Mouse (Mus musculus) midbrain, embryonic 10.5 days (tissue): ENCODE results near the gene Poc1b. TPM values are rescaled to one million over a fixed set of nuclear protein-coding genes. Genes with fewer than 3 reads are reported as not detected.
A peak's percentile ranks its signal among the peaks of the same experiment; 100 is the strongest.

Experiments used
- DNase-seq: peaks from one replicate; pipeline ENCODE4 v3.0.0-alpha.2; 2017; ENCODE audit warnings: low spot score
- H3K27ac ChIP-seq: fragments of 300-500 bp; sonication (generic); replicated peaks from 2 replicates; pipeline ENCODE4 v1.5.1; 2016; ENCODE audit warnings: mild to moderate bottlenecking
- H3K27me3 ChIP-seq: fragments of 300-500 bp; sonication (generic); 2 replicates; pipeline ENCODE4 v1.6.1; 2016; ENCODE audit warnings: low read depth, mild to moderate bottlenecking; ENCODE audit not compliant: poor library complexity, severe bottlenecking
- H3K36me3 ChIP-seq: fragments of 300-500 bp; sonication (generic); 2 replicates; pipeline ENCODE4 v1.6.1; 2016; ENCODE audit warnings: mild to moderate bottlenecking, moderate library complexity
- H3K4me1 ChIP-seq: fragments of 300-500 bp; sonication (generic); 2 replicates; pipeline ENCODE4 v1.6.1; 2016
- H3K4me3 ChIP-seq: fragments of 300-500 bp; sonication (generic); 2 replicates; pipeline ENCODE4 v1.5.1; 2016; ENCODE audit warnings: mild to moderate bottlenecking, moderate library complexity
- H3K9me3 ChIP-seq: fragments of 300-500 bp; sonication (generic); replicated peaks from 2 replicates; pipeline ENCODE4 v1.6.1; 2016; ENCODE audit warnings: mild to moderate bottlenecking
- WGBS: fragments of 180-500 bp; shearing (Covaris S2); methylation state at CpG from one replicate; pipeline ENCODE4 v1.1.7; 2016; 5-methylcytosine and 5-hydroxymethylcytosine counted together
- polyA plus RNA-seq: library from polyadenylated mRNA; unstranded; fragments of >200 nt; fragmentation: Nextera tagmentation; extraction: Ambion mirVana; gene quantifications from 2 replicates; pipeline ENCODE4 v1.2.1, GENCODE M21; 2016

The Poc1b gene
- polyA plus RNA-seq, 1 experiment from 2014 or later: 32.6 TPM

- 90% methylated on average over 10 of the region's 10 CpGs for WGBS
- H3K36me3 ChIP-seq: no peaks in the 10 kb centered on the region
- no peak overlapping the region for H3K4me3 ChIP-seq
- H3K4me1 ChIP-seq: peaks cover 21% of the 10 kb centered on the region
- DNase-seq: no peak
- H3K9me3 ChIP-seq: no peaks in the 10 kb centered on the region
- H3K27ac ChIP-seq: no peak overlapping the region
- no peaks in the 10 kb centered on the region for H3K27me3 ChIP-seq
These were observed 11.0 kb downstream of the Poc1b start for GRCm38 (mm10) chr10:99117876-99118275.

GRCm38 (mm10) chr10:99118697-99119096 lies 11.9 kb downstream of the Poc1b start:
- Histone ChIP-seq H3K36me3 (no peaks in the 10 kb centered on the region), H3K27me3 (no peaks in the 10 kb centered on the region), H3K9me3 (no peaks in the 10 kb centered on the region), H3K4me1 (peaks cover 16% of the 10 kb centered on the region), H3K4me3 (no peak overlapping the region), H3K27ac (no peak overlapping the region)
- no peak for DNase-seq
- WGBS: 76% methylated on average over 6 of the region's 6 CpGs

- no peaks in the 10 kb centered on the region for H3K27me3 ChIP-seq
- H3K4me1 ChIP-seq: peaks cover 14% of the 10 kb centered on the region
- no peak overlapping the region for H3K27ac ChIP-seq
- no peak for DNase-seq
- H3K9me3 ChIP-seq: no peaks in the 10 kb centered on the region
- WGBS: 92% methylated on average over 4 of the region's 4 CpGs
- H3K36me3 ChIP-seq: no peaks in the 10 kb centered on the region
- H3K4me3 ChIP-seq: no peak overlapping the region
These were observed 12.6 kb downstream of the Poc1b start for GRCm38 (mm10) chr10:99119471-99119870.

- WGBS: 94% methylated on average over 4 of the region's 4 CpGs
- no peak for DNase-seq
- H3K27me3 ChIP-seq: no peaks in the 10 kb centered on the region
- no peak within 1 kb of the TSS for H3K4me3 ChIP-seq
- H3K9me3 ChIP-seq: no peaks in the 10 kb centered on the region
- H3K27ac ChIP-seq: no peak within 1 kb of the TSS
- peaks cover 18% of the 10 kb centered on the region for H3K4me1 ChIP-seq
- H3K36me3 ChIP-seq: peaks cover 46% of the 10 kb centered on the region
These were observed 19.4 kb downstream of the Poc1b start, which contains the start of gene Phxr2 for GRCm38 (mm10) chr10:99126225-99126624. Phxr2 (minus strand) TSS chr10:99126325.

- WGBS: 94% methylated on average over 14 of the region's 14 CpGs
These were observed 20.1 kb downstream of the Poc1b start for GRCm38 (mm10) chr10:99126954-99127353.

GRCm38 (mm10) chr10:99127691-99128261 lies 20.9 kb downstream of the Poc1b start:
- H3K9me3 ChIP-seq: no peaks in the 10 kb centered on the region
- H3K4me3 ChIP-seq: no peak overlapping the region
- WGBS: 77% methylated on average over 11 of the region's 11 CpGs
- peaks cover 62% of the 10 kb centered on the region for H3K36me3 ChIP-seq
- peaks cover 20% of the 10 kb centered on the region for H3K4me1 ChIP-seq
- H3K27me3 ChIP-seq: no peaks in the 10 kb centered on the region
- DNase-seq: no peak
- H3K27ac ChIP-seq: no peak overlapping the region; the same call in 1 of the 2 replicates

More at GRCm38 (mm10) chr10:99126954-99127353, 20.1 kb downstream of the Poc1b start:
- H3K27ac ChIP-seq: no peak overlapping the region
- H3K27me3 ChIP-seq: no peaks in the 10 kb centered on the region
- H3K9me3 ChIP-seq: no peaks in the 10 kb centered on the region
- H3K4me3 ChIP-seq: no peak overlapping the region
- peaks cover 53% of the 10 kb centered on the region for H3K36me3 ChIP-seq
- DNase-seq: no peak
- H3K4me1 ChIP-seq: peaks cover 20% of the 10 kb centered on the region

GRCm38 (mm10) chr10:99130611-99131010 lies 23.8 kb downstream of the Poc1b start:
- H3K27ac ChIP-seq: no peak overlapping the region
- H3K27me3 ChIP-seq: no peaks in the 10 kb centered on the region
- no peak overlapping the region for H3K4me3 ChIP-seq
- no peaks in the 10 kb centered on the region for H3K9me3 ChIP-seq
- DNase-seq: no peak
- peaks cover 76% of the 10 kb centered on the region for H3K36me3 ChIP-seq
- peaks cover 20% of the 10 kb centered on the region for H3K4me1 ChIP-seq
- 52% methylated on average over 6 of the region's 6 CpGs for WGBS

GRCm38 (mm10) chr10:99131298-99131697 lies 24.5 kb downstream of the Poc1b start:
- Histone ChIP-seq H3K9me3 (no peaks in the 10 kb centered on the region), H3K27me3 (no peaks in the 10 kb centered on the region), H3K36me3 (peaks cover 76% of the 10 kb centered on the region), H3K4me3 (no peak overlapping the region), H3K4me1 (peaks cover 23% of the 10 kb centered on the region), H3K27ac (peak overlapping the region; percentile 34)
- 61% methylated on average over 5 of the region's 5 CpGs for WGBS
- DNase-seq: no peak

GRCm38 (mm10) chr10:99132189-99132588 lies 25.4 kb downstream of the Poc1b start:
- H3K4me1 ChIP-seq: peaks cover 23% of the 10 kb centered on the region
- no peak for DNase-seq
- peaks cover 69% of the 10 kb centered on the region for H3K36me3 ChIP-seq
- H3K4me3 ChIP-seq: no peak overlapping the region
- no peak overlapping the region for H3K27ac ChIP-seq
- no peaks in the 10 kb centered on the region for H3K9me3 ChIP-seq
- no peaks in the 10 kb centered on the region for H3K27me3 ChIP-seq
- WGBS: 74% methylated on average over 6 of the region's 6 CpGs

- H3K4me3 ChIP-seq: no peak overlapping the region
- H3K9me3 ChIP-seq: no peaks in the 10 kb centered on the region
- 91% methylated on average over 11 of the region's 11 CpGs for WGBS
- DNase-seq: no peak
- H3K4me1 ChIP-seq: peaks cover 20% of the 10 kb centered on the region
- H3K36me3 ChIP-seq: peaks cover 65% of the 10 kb centered on the region
- H3K27me3 ChIP-seq: no peaks in the 10 kb centered on the region
- H3K27ac ChIP-seq: no peak overlapping the region
These were observed 25.9 kb downstream of the Poc1b start for GRCm38 (mm10) chr10:99132595-99133272.

- no peak for DNase-seq
- 96% methylated on average over 16 of the region's 16 CpGs for WGBS
- Histone ChIP-seq H3K27me3 (no peaks in the 10 kb centered on the region), H3K36me3 (peaks cover 65% of the 10 kb centered on the region), H3K4me1 (peaks cover 16% of the 10 kb centered on the region), H3K27ac (no peak overlapping the region), H3K4me3 (no peak overlapping the region), H3K9me3 (no peaks in the 10 kb centered on the region)
These were observed 26.6 kb downstream of the Poc1b start for GRCm38 (mm10) chr10:99133321-99133875.

- peaks cover 55% of the 10 kb centered on the region for H3K36me3 ChIP-seq
These were observed 29.5 kb downstream of the Poc1b start for GRCm38 (mm10) chr10:99136337-99136736.

GRCm38 (mm10) chr10:99145611-99146010 lies 38.8 kb downstream of the Poc1b start:
- H3K27ac ChIP-seq: no peak overlapping the region
- peaks cover 52% of the 10 kb centered on the region for H3K36me3 ChIP-seq
- H3K4me1 ChIP-seq: no peaks in the 10 kb centered on the region
- no peak for DNase-seq
- 93% methylated on average over 8 of the region's 8 CpGs for WGBS
- no peaks in the 10 kb centered on the region for H3K27me3 ChIP-seq
- no peaks in the 10 kb centered on the region for H3K9me3 ChIP-seq
- H3K4me3 ChIP-seq: no peak overlapping the region

More at GRCm38 (mm10) chr10:99136337-99136736, 29.5 kb downstream of the Poc1b start:
- Histone ChIP-seq H3K27me3 (no peaks in the 10 kb centered on the region), H3K4me3 (no peak overlapping the region), H3K9me3 (no peaks in the 10 kb centered on the region), H3K4me1 (peaks cover 4% of the 10 kb centered on the region), H3K27ac (no peak overlapping the region)
- no peak for DNase-seq
- 87% methylated on average over 5 of the region's 5 CpGs for WGBS
